Mouse (Mus musculus) cerebellum, postnatal 36 days (tissue): Measurements from ENCODE around the gene Fnbp1.

Source experiments
- DNase-seq, 2 experiments: peaks; one replicate each; pipeline ENCODE4 v3.0.0; 2021 to 2022; ENCODE audit warnings: mixed read lengths in 2 of 2

The Fnbp1 gene

DNA sequence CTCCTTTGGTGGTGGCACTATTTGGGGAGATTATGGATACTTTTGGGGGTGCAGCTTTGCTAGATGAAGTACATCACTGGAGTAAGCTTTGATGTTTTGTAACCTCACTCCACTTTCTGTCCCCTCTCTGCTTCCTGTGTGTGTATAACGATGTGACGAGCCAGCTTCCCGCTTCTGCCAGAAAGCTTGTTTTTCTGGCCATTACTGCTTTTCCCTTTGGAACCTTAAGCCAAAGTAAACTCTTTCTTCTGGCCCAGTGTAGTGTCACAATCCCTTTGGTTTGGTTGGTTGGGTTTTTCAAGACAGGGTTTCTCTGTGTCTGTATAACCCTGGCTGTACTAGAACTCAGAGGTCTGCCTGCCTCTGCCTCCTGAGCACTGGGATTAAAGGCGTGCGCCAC, 19.0 kb downstream of the Fnbp1 start:
- DNase-seq = no peak

- DNase-seq = no peak
Observed at GRCm38 (mm10) chr2:31121131-31121693, 20.6 kb downstream of the Fnbp1 start.

- peak; percentile 65 to 69 for DNase-seq
Observed at GRCm38 (mm10) chr2:31119795-31120194, 22.0 kb downstream of the Fnbp1 start.

DNA sequence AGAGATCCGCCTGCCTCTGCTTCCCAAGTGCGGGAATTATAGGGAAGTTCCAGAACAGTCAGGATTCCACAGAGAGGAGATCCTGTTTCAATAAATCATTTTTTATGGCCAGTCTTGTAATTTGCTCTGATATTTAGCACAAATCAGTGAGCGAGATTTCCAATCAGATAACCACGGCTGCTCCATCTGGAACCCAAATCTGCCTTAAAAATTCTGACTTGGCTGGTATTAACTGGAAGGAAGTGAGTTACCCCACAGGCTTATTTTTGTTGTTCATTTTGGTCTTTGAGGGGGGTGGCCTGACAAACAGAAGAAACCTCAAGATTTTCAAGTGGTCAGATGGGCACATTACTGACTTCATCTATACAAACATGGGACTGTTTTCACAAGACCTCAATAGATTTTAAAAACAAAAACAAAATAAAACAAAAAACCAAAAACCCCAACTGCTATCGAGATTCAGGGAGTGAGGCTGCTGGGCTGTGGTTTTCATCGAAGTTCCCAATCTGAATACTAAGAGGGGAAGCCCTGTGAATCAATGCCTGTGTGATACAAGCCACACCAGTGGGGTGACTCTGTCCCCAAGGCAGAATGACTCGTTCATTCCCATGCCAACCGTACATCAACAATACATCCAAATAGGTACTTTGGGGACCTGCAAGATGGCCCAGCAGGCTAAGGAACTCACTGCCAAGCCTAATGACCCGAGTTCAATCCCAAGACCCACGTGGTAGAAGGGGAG, 23.0 kb downstream of the Fnbp1 start:
- DNase-seq = no peak

GRCm38 (mm10) chr2:31118211-31118610, 23.6 kb downstream of the Fnbp1 start:
- DNase-seq = no peak

DNA sequence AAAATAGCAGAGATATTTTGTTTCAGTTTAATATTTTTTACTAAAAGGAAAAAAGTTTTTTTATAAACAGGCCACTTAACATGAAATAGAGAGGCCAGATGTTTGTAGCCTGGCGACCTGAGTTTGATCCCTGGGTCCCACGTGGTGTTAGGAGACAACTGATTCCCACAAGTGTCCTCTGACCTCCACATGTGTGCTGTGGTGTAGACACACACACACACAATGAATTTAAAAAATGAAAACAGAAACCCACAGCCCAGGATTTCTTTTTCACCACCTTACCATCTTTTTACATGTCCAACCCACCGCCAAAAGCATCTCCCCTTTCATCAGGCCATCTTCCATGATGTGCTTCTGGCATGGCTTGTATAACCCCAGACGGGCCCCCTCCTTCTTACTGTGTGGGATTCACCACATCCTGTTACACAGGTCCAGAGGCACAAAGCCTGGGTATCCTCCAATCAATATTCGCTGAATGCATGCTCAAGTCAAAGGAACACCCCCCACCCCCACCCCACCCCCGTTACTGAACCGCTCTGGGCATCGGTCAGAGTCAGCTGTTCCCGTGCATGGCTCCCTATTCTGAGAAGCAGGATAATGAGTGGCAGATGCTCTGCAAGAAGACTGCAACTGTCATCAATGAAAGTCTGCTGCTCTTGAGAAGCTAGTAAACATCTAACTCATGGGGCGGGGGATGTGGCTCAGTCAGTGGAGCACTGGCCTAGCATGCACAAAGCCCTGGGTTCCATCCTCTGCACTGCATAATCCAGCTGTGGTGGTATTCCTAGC, 25.7 kb downstream of the Fnbp1 start:
- no peak for DNase-seq

GRCm38 (mm10) chr2:31115091-31115942, 26.5 kb downstream of the Fnbp1 start:
- DNase-seq = no peak

- no peak for DNase-seq
Observed at GRCm38 (mm10) chr2:31114205-31114604, 27.6 kb downstream of the Fnbp1 start.

DNA sequence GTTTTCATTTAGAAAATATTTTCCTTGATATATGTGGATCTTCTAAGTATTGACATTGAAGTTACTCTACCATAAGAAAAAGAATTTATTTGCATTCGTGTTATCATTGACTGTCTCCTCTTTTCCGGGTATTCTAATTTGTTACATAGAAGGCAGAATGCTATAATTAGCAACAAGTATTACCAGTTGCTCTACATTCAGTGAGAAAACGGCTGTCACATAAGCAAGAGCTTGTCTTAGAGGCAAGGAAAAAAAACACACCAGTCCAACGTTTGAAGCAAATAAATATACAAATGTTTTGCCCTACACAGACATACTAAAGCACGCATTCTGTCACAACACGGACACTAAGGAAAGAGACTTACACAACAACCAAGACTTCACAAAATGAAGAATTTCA, 30.1 kb downstream of the Fnbp1 start:
- no peak for DNase-seq

DNA sequence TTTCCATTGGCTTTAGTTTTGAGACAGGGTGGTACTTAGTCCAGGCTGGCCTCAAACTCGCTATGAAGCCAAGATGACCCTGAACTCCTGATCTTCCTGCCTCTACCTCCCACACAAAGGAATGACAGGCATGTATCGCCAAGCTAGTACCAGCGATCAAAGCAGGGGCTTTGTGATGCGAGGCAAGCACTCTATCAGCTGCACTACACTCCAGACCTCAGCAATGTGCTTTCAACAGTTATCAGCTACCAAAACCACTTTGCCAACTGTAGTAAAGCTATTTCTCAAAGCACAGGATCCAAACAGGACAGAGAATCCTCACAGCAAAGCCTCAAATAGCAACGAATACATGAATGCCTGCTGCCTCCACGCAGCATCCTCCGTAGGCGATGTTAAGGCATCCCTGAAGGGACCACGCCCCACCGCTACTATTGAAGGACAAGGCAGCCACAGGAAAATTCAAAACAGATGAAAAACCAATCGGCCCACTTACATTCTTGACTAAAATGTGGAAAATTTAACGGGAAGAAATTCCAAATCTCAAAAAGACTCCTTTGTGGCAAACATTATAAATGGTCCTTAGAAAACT, 31.8 kb downstream of the Fnbp1 start:
- no peak for DNase-seq

DNA sequence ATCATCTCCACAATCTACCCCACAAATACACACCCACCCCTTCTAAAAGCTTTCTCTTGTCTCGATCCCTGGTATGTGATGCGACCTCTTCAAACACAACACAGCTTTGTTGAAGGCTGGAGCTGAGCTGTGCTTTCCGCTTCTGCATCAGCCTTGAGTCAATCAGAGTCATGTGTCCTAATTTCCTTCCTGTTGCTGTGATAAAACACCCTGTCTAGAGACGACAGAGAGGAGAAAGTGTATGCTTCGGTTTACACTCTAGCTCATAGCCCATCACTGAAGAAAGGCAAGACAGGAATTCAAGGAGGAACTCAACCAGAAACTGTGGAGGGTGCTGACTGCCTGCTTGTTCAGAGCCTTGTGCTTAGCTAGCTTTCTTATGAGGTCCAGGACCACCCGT, 33.6 kb downstream of the Fnbp1 start:
- no peak for DNase-seq

- DNase-seq = peak; percentile 88 to 89
Observed at GRCm38 (mm10) chr2:31106621-31107320, 35.0 kb downstream of the Fnbp1 start.

DNA sequence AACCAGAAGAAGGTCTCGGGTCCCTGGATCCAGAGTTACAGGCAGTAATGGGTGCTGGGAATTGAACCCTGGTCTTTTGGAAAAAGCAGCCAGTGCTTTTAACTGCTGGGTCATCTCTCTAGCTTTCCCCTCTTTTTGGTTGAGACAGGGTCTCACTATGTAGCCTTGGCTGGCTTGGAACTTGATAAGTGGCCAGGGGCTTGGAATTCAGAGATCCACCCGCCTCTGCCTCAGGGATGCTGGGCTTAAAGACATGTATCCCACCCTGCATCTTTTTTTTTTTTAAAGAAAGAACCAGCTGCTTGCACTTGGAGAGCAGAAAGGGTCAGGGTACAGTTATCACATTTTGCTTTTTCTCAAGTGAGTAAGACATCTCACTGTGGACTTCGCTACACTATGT, 35.8 kb downstream of the Fnbp1 start:
- no peak for DNase-seq

- DNase-seq = no peak
Observed at GRCm38 (mm10) chr2:31105279-31105678, 36.5 kb downstream of the Fnbp1 start.

DNA sequence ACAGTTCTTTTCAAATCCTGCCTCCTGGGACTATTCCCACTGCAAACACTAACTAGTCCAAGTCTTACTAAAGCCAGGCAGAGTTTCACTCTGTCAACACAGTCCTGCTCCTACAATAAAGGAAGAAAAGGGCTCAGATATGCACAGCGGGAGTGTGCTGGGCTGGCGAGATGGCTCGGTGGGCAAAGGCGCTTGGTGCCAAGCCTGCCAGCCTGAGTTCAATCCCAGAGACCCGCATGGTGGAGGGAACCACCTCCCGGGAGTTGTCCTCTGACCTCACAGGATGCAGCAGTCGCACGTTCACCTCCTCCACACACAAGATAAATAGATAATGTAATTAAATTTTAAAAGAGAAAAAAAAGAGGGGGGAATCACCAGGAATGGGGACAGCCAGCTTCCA, 38.5 kb downstream of the Fnbp1 start:
- no peak for DNase-seq

- DNase-seq = no peak
Observed at GRCm38 (mm10) chr2:31101285-31101684, 40.5 kb downstream of the Fnbp1 start.

- no peak for DNase-seq
Observed at GRCm38 (mm10) chr2:31099079-31099478, 42.7 kb downstream of the Fnbp1 start.

- DNase-seq = no peak
Observed at GRCm38 (mm10) chr2:31098616-31099015, 43.2 kb downstream of the Fnbp1 start.

- no peak for DNase-seq
Observed at GRCm38 (mm10) chr2:31097276-31097675, 44.5 kb downstream of the Fnbp1 start.

GRCm38 (mm10) chr2:31096119-31096518, 45.7 kb downstream of the Fnbp1 start:
- no peak for DNase-seq

DNA sequence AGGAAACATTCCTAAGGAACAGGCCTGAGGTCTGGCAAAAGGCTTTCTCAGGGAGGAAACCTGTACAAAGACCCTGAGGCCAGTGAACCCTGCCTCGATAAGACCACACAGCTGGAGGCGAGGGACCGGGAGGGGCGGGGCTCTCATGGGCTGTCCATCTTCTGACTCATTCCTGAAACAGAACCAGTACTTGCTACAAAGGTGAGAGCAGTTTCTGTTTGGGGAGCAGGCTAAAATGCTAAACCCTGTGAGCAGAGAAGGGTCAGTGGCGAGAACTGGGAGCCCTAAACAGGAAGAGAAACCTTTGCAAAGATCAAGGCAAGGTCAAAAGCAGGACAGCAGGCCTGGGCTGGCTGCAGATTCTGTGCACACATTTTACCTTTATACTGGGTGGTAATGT, 47.2 kb downstream of the Fnbp1 start:
- DNase-seq = no peak

DNA sequence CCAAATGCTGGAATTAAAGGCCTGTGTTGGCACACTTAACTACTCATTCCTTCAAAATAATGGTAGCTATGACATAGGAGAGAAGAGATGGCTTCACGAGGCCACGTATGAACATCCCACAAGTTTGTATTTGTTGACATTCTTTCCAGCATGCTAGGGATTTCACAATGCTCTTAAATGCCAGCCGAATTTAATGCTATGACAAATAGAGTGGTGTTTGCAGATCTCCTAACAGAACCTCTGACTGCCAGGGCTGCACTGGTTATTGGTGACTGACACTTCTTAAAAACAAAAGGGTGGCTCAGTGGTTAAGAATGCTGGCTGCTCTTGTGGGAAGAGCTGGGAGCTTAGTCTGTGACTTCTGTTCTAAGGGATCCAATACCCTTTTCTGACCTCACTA, 48.9 kb downstream of the Fnbp1 start:
- DNase-seq = no peak
